Mouse (Mus musculus): Measurements from ENCODE around the gene Mapkap1. TPM values are rescaled to one million over a fixed set of nuclear protein-coding genes. Genes with fewer than 3 reads are reported as not detected.

Gene Mapkap1
- polyA plus RNA-seq, 1 experiment = 52.5 TPM

- 89% methylated on average over 7 of the region's 7 CpGs for WGBS
- H3K27ac ChIP-seq (ENCODE audit: insufficient read depth, low read depth, low read length) = no peak overlapping the region
- no peak overlapping the region for H3K4me3 ChIP-seq (ENCODE audit: low read depth, low read length)
- peaks cover 6% of the 10 kb centered on the region; the same call in 1 of the 2 replicates for H3K36me3 ChIP-seq (ENCODE audit: control insufficient read depth, insufficient read depth, low read length)
- no peaks in the 10 kb centered on the region for H3K4me1 ChIP-seq (ENCODE audit: control insufficient read depth, insufficient read depth, insufficient read length, low read length)
- no peaks in the 10 kb centered on the region for H3K27me3 ChIP-seq (ENCODE audit: control insufficient read depth, insufficient read depth, low read length)
- TF ChIP-seq CTCF (IDR thresholded peaks at IDR 0.05; ENCODE audit: extremely low read depth, insufficient read length, insufficient replicate concordance, low read depth, low read length) (no peak), POLR2A (IDR thresholded peaks at IDR 0.05; ENCODE audit: low read depth, low read length) (no peak)
Observed at GRCm38 (mm10) chr2:34543581-34543980, 137.0 kb downstream of the Mapkap1 start.

- H3K36me3 ChIP-seq (ENCODE audit: control insufficient read depth, insufficient read depth, low read length) = peaks cover 6% of the 10 kb centered on the region; the same call in 1 of the 2 replicates
- no peak overlapping the region for H3K4me3 ChIP-seq (ENCODE audit: low read depth, low read length)
- no peaks in the 10 kb centered on the region for H3K4me1 ChIP-seq (ENCODE audit: control insufficient read depth, insufficient read depth, insufficient read length, low read length)
- no peaks in the 10 kb centered on the region for H3K27me3 ChIP-seq (ENCODE audit: control insufficient read depth, insufficient read depth, low read length)
- TF ChIP-seq POLR2A (IDR thresholded peaks at IDR 0.05; ENCODE audit: low read depth, low read length) = no peak
- TF ChIP-seq CTCF (IDR thresholded peaks at IDR 0.05; ENCODE audit: extremely low read depth, insufficient read length, insufficient replicate concordance, low read depth, low read length) = no peak
- H3K27ac ChIP-seq (ENCODE audit: insufficient read depth, low read depth, low read length) = no peak overlapping the region
- 75% methylated on average over 3 of the region's 3 CpGs for WGBS
Observed at GRCm38 (mm10) chr2:34544021-34544420, 137.4 kb downstream of the Mapkap1 start.

GRCm38 (mm10) chr2:34544646-34545395 lies 138.2 kb downstream of the Mapkap1 start:
- H3K27ac ChIP-seq (ENCODE audit: insufficient read depth, low read depth, low read length) = no peak overlapping the region
- no peaks in the 10 kb centered on the region for H3K4me1 ChIP-seq (ENCODE audit: control insufficient read depth, insufficient read depth, insufficient read length, low read length)
- H3K36me3 ChIP-seq (ENCODE audit: control insufficient read depth, insufficient read depth, low read length) = peaks cover 6% of the 10 kb centered on the region; the same call in 1 of the 2 replicates
- 87% methylated on average over 13 of the region's 13 CpGs for WGBS
- H3K27me3 ChIP-seq (ENCODE audit: control insufficient read depth, insufficient read depth, low read length) = no peaks in the 10 kb centered on the region
- no peak for TF ChIP-seq CTCF (IDR thresholded peaks at IDR 0.05; ENCODE audit: extremely low read depth, insufficient read length, insufficient replicate concordance, low read depth, low read length)
- no peak for TF ChIP-seq POLR2A (IDR thresholded peaks at IDR 0.05; ENCODE audit: low read depth, low read length)
- no peak overlapping the region for H3K4me3 ChIP-seq (ENCODE audit: low read depth, low read length)

GRCm38 (mm10) chr2:34546176-34546677 lies 139.7 kb downstream of the Mapkap1 start:
- Histone ChIP-seq H3K36me3 (ENCODE audit: control insufficient read depth, insufficient read depth, low read length) (peaks cover 4% of the 10 kb centered on the region; the same call in 1 of the 2 replicates), H3K4me1 (ENCODE audit: control insufficient read depth, insufficient read depth, insufficient read length, low read length) (no peaks in the 10 kb centered on the region), H3K27ac (ENCODE audit: insufficient read depth, low read depth, low read length) (no peak overlapping the region), H3K27me3 (ENCODE audit: control insufficient read depth, insufficient read depth, low read length) (no peaks in the 10 kb centered on the region), H3K4me3 (ENCODE audit: low read depth, low read length) (no peak overlapping the region)
- WGBS = 76% methylated on average over 3 of the region's 3 CpGs
- TF ChIP-seq POLR2A (IDR thresholded peaks at IDR 0.05; ENCODE audit: low read depth, low read length) (no peak), CTCF (IDR thresholded peaks at IDR 0.05; ENCODE audit: extremely low read depth, insufficient read length, insufficient replicate concordance, low read depth, low read length) (no peak)

GRCm38 (mm10) chr2:34547516-34547915 lies 140.9 kb downstream of the Mapkap1 start:
- peaks cover 1% of the 10 kb centered on the region; the same call in 1 of the 2 replicates for H3K36me3 ChIP-seq (ENCODE audit: control insufficient read depth, insufficient read depth, low read length)
- H3K4me1 ChIP-seq (ENCODE audit: control insufficient read depth, insufficient read depth, insufficient read length, low read length) = no peaks in the 10 kb centered on the region
- H3K27me3 ChIP-seq (ENCODE audit: control insufficient read depth, insufficient read depth, low read length) = no peaks in the 10 kb centered on the region
- H3K4me3 ChIP-seq (ENCODE audit: low read depth, low read length) = no peak overlapping the region
- no peak overlapping the region for H3K27ac ChIP-seq (ENCODE audit: insufficient read depth, low read depth, low read length)
- 98% methylated on average over 4 of the region's 4 CpGs for WGBS
- no peak for TF ChIP-seq CTCF (IDR thresholded peaks at IDR 0.05; ENCODE audit: extremely low read depth, insufficient read length, insufficient replicate concordance, low read depth, low read length)
- no peak for TF ChIP-seq POLR2A (IDR thresholded peaks at IDR 0.05; ENCODE audit: low read depth, low read length)

GRCm38 (mm10) chr2:34548961-34549360 lies 142.4 kb downstream of the Mapkap1 start:
- no peak overlapping the region for H3K27ac ChIP-seq (ENCODE audit: insufficient read depth, low read depth, low read length)
- 90% methylated on average over 5 of the region's 5 CpGs for WGBS

GRCm38 (mm10) chr2:34549469-34549868 lies 142.9 kb downstream of the Mapkap1 start:
- Histone ChIP-seq H3K4me1 (ENCODE audit: control insufficient read depth, insufficient read depth, insufficient read length, low read length) (no peaks in the 10 kb centered on the region), H3K36me3 (ENCODE audit: control insufficient read depth, insufficient read depth, low read length) (no peaks in the 10 kb centered on the region), H3K4me3 (ENCODE audit: low read depth, low read length) (no peak overlapping the region), H3K27me3 (ENCODE audit: control insufficient read depth, insufficient read depth, low read length) (no peaks in the 10 kb centered on the region), H3K27ac (ENCODE audit: insufficient read depth, low read depth, low read length) (no peak overlapping the region)
- 85% methylated on average over 7 of the region's 7 CpGs for WGBS
- no peak for TF ChIP-seq CTCF (IDR thresholded peaks at IDR 0.05; ENCODE audit: extremely low read depth, insufficient read length, insufficient replicate concordance, low read depth, low read length)
- TF ChIP-seq POLR2A (IDR thresholded peaks at IDR 0.05; ENCODE audit: low read depth, low read length) = no peak

More at GRCm38 (mm10) chr2:34548961-34549360, 142.4 kb downstream of the Mapkap1 start:
- H3K27me3 ChIP-seq (ENCODE audit: control insufficient read depth, insufficient read depth, low read length) = no peaks in the 10 kb centered on the region
- no peaks in the 10 kb centered on the region for H3K36me3 ChIP-seq (ENCODE audit: control insufficient read depth, insufficient read depth, low read length)
- H3K4me3 ChIP-seq (ENCODE audit: low read depth, low read length) = no peak overlapping the region
- no peaks in the 10 kb centered on the region for H3K4me1 ChIP-seq (ENCODE audit: control insufficient read depth, insufficient read depth, insufficient read length, low read length)
- TF ChIP-seq POLR2A (IDR thresholded peaks at IDR 0.05; ENCODE audit: low read depth, low read length) (no peak), CTCF (IDR thresholded peaks at IDR 0.05; ENCODE audit: extremely low read depth, insufficient read length, insufficient replicate concordance, low read depth, low read length) (no peak)

Data from small intestine, adult 2 months (tissue).